Mouse (Mus musculus): ENCODE measurements around the gene 9930111J21Rik1. TPM values are rescaled to one million over a fixed set of nuclear protein-coding genes. Genes with fewer than 3 reads are reported as not detected.
"Not testable (repeated sequence)": the region's sequence is repeated elsewhere in the genome, so short reads cannot be mapped to it uniquely, and the experiment has no call there.

Gene 9930111J21Rik1
- polyA plus RNA-seq (2015; fragmentation: Nextera tagmentation; extraction: Ambion mirVana), result 0.70 and 0.77 TPM in 2 replicates

GRCm38 (mm10) chr11:48979251-48979650, at the start of gene 9930111J21Rik1:
Gene 9930111J21Rik1, minus strand, starts transcription at chr11:48979398.
- H3K9me3 ChIP-seq; H3K36me3 ChIP-seq; H3K27me3 ChIP-seq (replicated peaks); ATAC-seq (ENCODE audit: insufficient read depth, low FRiP score, low read depth); H3K27ac ChIP-seq; H3K4me3 ChIP-seq (replicated peaks); H3K4me1 ChIP-seq; H3K4me2 ChIP-seq; H3K9ac ChIP-seq: not testable (repeated sequence)
- WGBS, result no CpG with 5 or more reads among the region's 3 CpGs

GRCm38 (mm10) chr11:49012074-49012473, 32.9 kb upstream of the 9930111J21Rik1 start:
- H3K9me3 ChIP-seq; H3K9ac ChIP-seq; H3K4me3 ChIP-seq (replicated peaks); H3K27me3 ChIP-seq (replicated peaks); H3K27ac ChIP-seq; ATAC-seq (ENCODE audit: insufficient read depth, low FRiP score, low read depth); H3K4me1 ChIP-seq; H3K36me3 ChIP-seq; H3K4me2 ChIP-seq: not testable (repeated sequence)

GRCm38 (mm10) chr11:49006785-49007184, 27.6 kb upstream of the 9930111J21Rik1 start:
- 20% methylated on average over 1 of the region's 1 CpGs for WGBS
- not testable (repeated sequence) for H3K4me1 ChIP-seq; H3K36me3 ChIP-seq; H3K9ac ChIP-seq; H3K27me3 ChIP-seq (replicated peaks); H3K4me3 ChIP-seq (replicated peaks); ATAC-seq (ENCODE audit: insufficient read depth, low FRiP score, low read depth); H3K9me3 ChIP-seq; H3K27ac ChIP-seq; H3K4me2 ChIP-seq

GRCm38 (mm10) chr11:49006317-49006716, 27.1 kb upstream of the 9930111J21Rik1 start:
- WGBS, result 56% methylated on average over 2 of the region's 2 CpGs
- not testable (repeated sequence) for H3K4me2 ChIP-seq; H3K4me1 ChIP-seq; H3K9me3 ChIP-seq; H3K27me3 ChIP-seq (replicated peaks); ATAC-seq (ENCODE audit: insufficient read depth, low FRiP score, low read depth); H3K36me3 ChIP-seq; H3K9ac ChIP-seq; H3K4me3 ChIP-seq (replicated peaks); H3K27ac ChIP-seq

GRCm38 (mm10) chr11:49000411-49000810, 21.2 kb upstream of the 9930111J21Rik1 start:
- not testable (repeated sequence) for H3K4me1 ChIP-seq; H3K4me3 ChIP-seq (replicated peaks); H3K9me3 ChIP-seq; H3K4me2 ChIP-seq; H3K27ac ChIP-seq; H3K27me3 ChIP-seq (replicated peaks); H3K9ac ChIP-seq; H3K36me3 ChIP-seq; ATAC-seq (ENCODE audit: insufficient read depth, low FRiP score, low read depth)
- WGBS, result 60% methylated on average over 1 of the region's 1 CpGs

DNA sequence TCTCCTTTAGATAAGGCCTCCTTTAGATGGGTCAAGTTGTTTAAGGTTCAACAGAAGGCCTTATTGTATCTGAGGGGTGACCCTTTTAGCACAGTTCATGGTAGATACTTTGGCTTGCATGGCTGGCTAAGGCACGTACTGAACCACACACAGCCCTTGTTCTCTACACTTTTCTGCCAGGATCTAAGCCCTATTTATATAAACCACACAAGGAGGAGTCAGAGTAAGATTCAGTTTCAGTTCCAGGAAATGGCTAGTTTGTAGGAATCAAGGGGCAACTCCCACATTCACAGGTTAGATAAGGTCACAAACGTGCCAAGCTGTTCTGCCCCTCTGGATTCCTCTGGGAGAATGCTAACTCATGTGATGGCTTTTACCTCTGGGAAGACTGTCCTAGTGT, 14.8 kb upstream of the 9930111J21Rik1 start, which contains the start of gene Tgtp1:
Gene Tgtp1 (minus strand): TSS at position 155 of the 400 bp plus-strand sequence.
- H3K9ac ChIP-seq; H3K9me3 ChIP-seq; H3K36me3 ChIP-seq; H3K27ac ChIP-seq; H3K27me3 ChIP-seq (replicated peaks); H3K4me3 ChIP-seq (replicated peaks); H3K4me2 ChIP-seq; H3K4me1 ChIP-seq; ATAC-seq (ENCODE audit: insufficient read depth, low FRiP score, low read depth): not testable (repeated sequence)
- 25% methylated on average over 2 of the region's 2 CpGs for WGBS

DNA sequence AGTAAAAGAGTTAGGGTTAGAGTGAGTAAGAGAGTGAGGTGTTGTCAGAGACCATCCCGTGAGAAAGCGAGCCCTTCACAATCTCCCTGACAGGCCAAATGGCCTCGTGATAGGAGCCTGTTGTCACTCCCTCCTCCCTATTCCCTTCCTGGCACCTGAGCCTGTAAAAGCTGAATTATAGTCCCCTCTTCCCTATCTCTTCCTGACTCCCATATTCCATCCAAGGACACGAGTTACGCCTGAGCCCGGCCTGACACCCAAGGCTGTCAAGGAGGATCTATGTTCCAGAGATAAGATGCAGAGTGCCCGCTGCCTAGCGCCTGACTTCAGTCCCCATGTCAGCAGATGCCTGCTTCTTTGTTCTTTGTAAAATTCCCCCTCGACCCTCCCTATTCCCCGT, 14.1 kb upstream of the 9930111J21Rik1 start:
- H3K4me3 ChIP-seq (replicated peaks); H3K9ac ChIP-seq; H3K4me2 ChIP-seq; ATAC-seq (ENCODE audit: insufficient read depth, low FRiP score, low read depth); H3K9me3 ChIP-seq; H3K36me3 ChIP-seq; H3K27me3 ChIP-seq (replicated peaks); H3K4me1 ChIP-seq; H3K27ac ChIP-seq: not testable (repeated sequence)
- 38% methylated on average over 10 of the region's 10 CpGs for WGBS

DNA sequence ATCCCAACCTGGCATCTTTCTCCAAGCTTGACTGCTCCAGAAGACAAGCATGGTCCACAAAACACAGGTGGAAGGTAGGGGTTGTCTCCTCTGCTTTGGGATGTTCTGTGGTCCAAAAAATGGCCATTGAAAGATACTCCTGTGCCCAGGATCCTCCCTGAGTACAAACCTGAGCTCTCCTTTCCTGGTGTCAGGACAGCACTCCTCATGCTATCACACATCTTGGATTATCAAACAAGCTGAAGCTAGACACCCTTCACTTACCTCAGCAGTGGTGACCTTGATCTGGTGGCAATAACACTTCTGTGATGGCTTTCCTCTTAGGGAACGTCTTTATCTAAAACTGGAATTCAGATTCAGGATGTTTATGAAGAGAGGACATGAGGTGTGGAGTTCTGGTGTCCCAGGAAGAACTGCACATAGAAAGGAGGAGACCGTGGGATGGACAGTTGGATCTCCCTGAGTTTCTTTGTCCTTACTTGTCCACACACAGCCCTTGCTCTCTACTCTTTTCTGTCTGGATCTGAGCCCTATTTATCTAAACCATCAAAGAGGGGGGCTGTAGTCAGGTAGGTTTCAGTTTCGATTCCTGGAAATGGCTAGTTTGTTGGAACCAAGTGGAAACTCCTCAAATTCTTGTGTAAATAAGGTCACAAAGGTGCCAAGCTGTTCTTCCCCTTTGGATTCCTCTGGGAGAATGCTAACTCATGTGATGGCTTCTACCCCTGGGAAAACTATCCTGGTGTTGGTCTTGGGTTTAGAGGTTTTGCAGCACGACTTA, 12.7 kb upstream of the 9930111J21Rik1 start, which contains the start of gene Gm12185:
Gene Gm12185 (minus strand): TSS at position 487 of the 781 bp plus-strand sequence.
- H3K27ac ChIP-seq; H3K4me1 ChIP-seq; H3K36me3 ChIP-seq; ATAC-seq (ENCODE audit: insufficient read depth, low FRiP score, low read depth); H3K4me2 ChIP-seq; H3K4me3 ChIP-seq (replicated peaks); H3K9ac ChIP-seq; H3K9me3 ChIP-seq; H3K27me3 ChIP-seq (replicated peaks): not testable (repeated sequence)
- 47% methylated on average over 4 of the region's 4 CpGs for WGBS

- H3K9me3 ChIP-seq, result not testable (repeated sequence)
These were observed 10.8 kb upstream of the 9930111J21Rik1 start for GRCm38 (mm10) chr11:48989981-48990380.

GRCm38 (mm10) chr11:48988219-48988618, 9.0 kb upstream of the 9930111J21Rik1 start:
- ATAC-seq (ENCODE audit: insufficient read depth, low FRiP score, low read depth); H3K4me1 ChIP-seq; H3K27me3 ChIP-seq (replicated peaks); H3K4me2 ChIP-seq; H3K9me3 ChIP-seq; H3K36me3 ChIP-seq; H3K27ac ChIP-seq; H3K4me3 ChIP-seq (replicated peaks); H3K9ac ChIP-seq: not testable (repeated sequence)
- WGBS, result 77% methylated on average over 2 of the region's 3 CpGs

More at GRCm38 (mm10) chr11:48989981-48990380, 10.8 kb upstream of the 9930111J21Rik1 start:
- H3K4me2 ChIP-seq; H3K27me3 ChIP-seq (replicated peaks); H3K4me1 ChIP-seq; H3K4me3 ChIP-seq (replicated peaks); ATAC-seq (ENCODE audit: insufficient read depth, low FRiP score, low read depth); H3K27ac ChIP-seq; H3K36me3 ChIP-seq; H3K9ac ChIP-seq: not testable (repeated sequence)
- WGBS, result 49% methylated on average over 2 of the region's 2 CpGs

DNA sequence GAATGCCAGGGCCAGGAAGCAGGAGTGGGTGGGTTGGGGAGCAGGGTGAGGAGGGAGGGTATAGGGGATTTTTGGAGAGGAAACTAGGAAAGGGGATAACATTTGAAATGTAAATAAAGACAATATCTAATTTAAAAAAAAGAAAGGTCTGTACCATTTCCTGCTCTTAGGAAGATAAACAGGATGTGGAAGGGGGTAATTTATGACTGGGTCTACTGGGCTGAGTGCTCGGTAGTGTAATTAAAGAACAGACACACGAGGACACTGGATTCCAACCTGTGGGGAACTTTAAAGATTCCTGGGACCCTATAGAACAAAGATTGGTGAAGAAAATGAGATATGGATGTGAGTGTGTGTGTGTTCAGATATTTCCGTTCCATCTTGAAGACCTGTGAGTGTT, 3.6 kb upstream of the 9930111J21Rik1 start:
- not testable (repeated sequence) for H3K27ac ChIP-seq; H3K27me3 ChIP-seq (replicated peaks); H3K4me1 ChIP-seq; H3K9ac ChIP-seq; H3K4me2 ChIP-seq; ATAC-seq (ENCODE audit: insufficient read depth, low FRiP score, low read depth); H3K9me3 ChIP-seq; H3K36me3 ChIP-seq; H3K4me3 ChIP-seq (replicated peaks)
- whole genome bisulfite sequencing, result no CpG with 5 or more reads among the region's 3 CpGs

DNA sequence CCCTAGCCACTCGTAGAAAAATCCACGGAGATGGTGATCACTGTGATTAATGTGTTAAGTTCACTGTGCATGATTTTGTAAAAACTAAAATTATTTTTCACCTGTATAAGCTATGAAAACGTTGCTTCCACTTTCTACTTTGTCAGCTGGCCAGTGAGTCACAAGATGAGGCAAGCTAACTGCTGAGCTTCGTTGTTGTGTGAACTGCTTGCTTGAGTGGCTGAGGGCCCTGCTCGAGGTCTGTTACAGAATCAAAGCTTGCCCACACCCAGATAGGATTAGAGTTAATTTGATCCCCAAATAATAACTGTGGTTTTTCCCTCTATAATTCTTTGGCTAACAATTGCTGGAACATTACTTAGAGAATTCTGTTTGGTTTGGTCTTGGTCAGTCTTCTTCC, 854 bp upstream of the 9930111J21Rik1 start:
- not testable (repeated sequence) for ATAC-seq (ENCODE audit: insufficient read depth, low FRiP score, low read depth); H3K9me3 ChIP-seq
- WGBS, result no CpG with 5 or more reads among the region's 5 CpGs

More for the DNA sequence above, 854 bp upstream of the 9930111J21Rik1 start:
- not testable (repeated sequence) for H3K9ac ChIP-seq; H3K4me3 ChIP-seq (replicated peaks); H3K4me2 ChIP-seq; H3K27ac ChIP-seq; H3K4me1 ChIP-seq; H3K27me3 ChIP-seq (replicated peaks); H3K36me3 ChIP-seq

Data from stomach, embryonic 15.5 days (tissue).